Mouse (Mus musculus) CH12.LX (cell line): ENCODE measurements at regions not wholly inside any gene's neighbourhood (a gene's known extent, or its start where the extent isn't known, plus 50 kb on each side); places are given as distances from the start of the nearest gene placed in this dataset.

Experiments used
- DNase-seq: peaks from one replicate; pipeline ENCODE4 v3.0.0-alpha.2; 2013; ENCODE audit errors: extremely low read depth
- H3K27ac ChIP-seq: 2 replicates; pipeline ENCODE4 v1.5.1; 2012; ENCODE audit warnings: low read depth, mild to moderate bottlenecking, control low read depth, moderate library complexity; ENCODE audit not compliant: insufficient read depth
- H3K27me3 ChIP-seq: replicated peaks from 2 replicates; pipeline ENCODE3; 2012; ENCODE audit warnings: inconsistent platforms
- H3K36me3 ChIP-seq, 2 experiments: replicated peaks in 1 of 2; 2 replicates each; pipeline versions ENCODE3 to v1.6.1; 2012; ENCODE audit warnings: inconsistent platforms in 1 of 2, low read length in 1 of 2, mild to moderate bottlenecking in 1 of 2, mixed read lengths in 1 of 2, moderate library complexity in 1 of 2; ENCODE audit not compliant: control insufficient read depth in 1 of 2, insufficient read depth in 1 of 2
- H3K4me1 ChIP-seq, 2 experiments: 2 replicates each; pipeline ENCODE4 v1.6.1; 2012; ENCODE audit warnings: inconsistent platforms in 1 of 2, moderate library complexity in 1 of 2; ENCODE audit not compliant: insufficient read depth in 2 of 2, control insufficient read depth in 1 of 2
- H3K4me2 ChIP-seq: 2 replicates; pipeline ENCODE4 v1.6.1; 2012; ENCODE audit warnings: low read depth, mild to moderate bottlenecking, control low read depth; ENCODE audit not compliant: poor library complexity, insufficient read depth, severe bottlenecking
- H3K4me3 ChIP-seq, 3 experiments: fragments of 150-350 bp in 1 of 3; sonication (generic) in 1 of 3; replicated peaks in 1 of 3; 2 replicates each; pipeline versions ENCODE3 to v1.5.1; 2011 to 2012; ENCODE audit warnings: low read depth in 2 of 3, low read length in 2 of 3, mild to moderate bottlenecking in 2 of 3, moderate library complexity in 2 of 3, control low read depth in 1 of 3, improper control_type of control experiment in 1 of 3, inconsistent platforms in 1 of 3, mixed read lengths in 1 of 3; ENCODE audit not compliant: poor library complexity in 1 of 3
- H3K79me2 ChIP-seq: replicated peaks from 2 replicates; pipeline ENCODE4 v1.6.1; 2012; ENCODE audit warnings: mild to moderate bottlenecking, moderate library complexity; ENCODE audit not compliant: control insufficient read depth, poor library complexity, insufficient read depth, severe bottlenecking; ENCODE audit errors: extremely low read depth
- H3K9ac ChIP-seq: 2 replicates; pipeline ENCODE4 v1.6.1; 2012; ENCODE audit warnings: low read depth, mild to moderate bottlenecking, control low read depth, moderate library complexity; ENCODE audit not compliant: insufficient read depth
- H3K9me3 ChIP-seq: replicated peaks from 2 replicates; pipeline ENCODE3; 2012; ENCODE audit warnings: low read length, inconsistent platforms, mixed read lengths
- BHLHE40 ChIP-seq: IDR thresholded peaks from 2 replicates; pipeline ENCODE4 v1.6.1; 2011; ENCODE audit warnings: mild to moderate bottlenecking, low read depth, low read length, improper control_type of control experiment
- CTCF ChIP-seq, 2 experiments: IDR thresholded peaks in 1 of 2; conservative IDR thresholded peaks in 1 of 2; 2 replicates each; pipeline ENCODE4 v1.5.1; 2011 to 2012; ENCODE audit warnings: low read depth in 2 of 2, low read length in 2 of 2, improper control_type of control experiment in 1 of 2, inconsistent platforms in 1 of 2, mild to moderate bottlenecking in 1 of 2, moderate library complexity in 1 of 2
- E2F4 ChIP-seq: IDR thresholded peaks from 2 replicates; pipeline ENCODE4 v1.6.1; 2011; ENCODE audit warnings: low read depth, low read length, improper control_type of control experiment; ENCODE audit not compliant: insufficient replicate concordance
- ELF1 ChIP-seq: IDR thresholded peaks from 2 replicates; pipeline ENCODE4 v1.6.1; 2014; ENCODE audit warnings: low read depth, mild to moderate bottlenecking, inconsistent platforms, low read length, improper control_type of control experiment
- EP300 ChIP-seq: IDR thresholded peaks from 2 replicates; pipeline ENCODE4 v1.6.1; 2011; ENCODE audit warnings: low read length, improper control_type of control experiment
- ETS1 ChIP-seq: conservative IDR thresholded peaks from 2 replicates; pipeline ENCODE4 v1.6.1; 2012; ENCODE audit warnings: low read depth, mild to moderate bottlenecking, inconsistent platforms, low read length, improper control_type of control experiment, moderate library complexity
- IRF4 ChIP-seq: IDR thresholded peaks from 2 replicates; pipeline ENCODE4 v1.6.1; 2014; ENCODE audit warnings: low read depth, mild to moderate bottlenecking, inconsistent platforms, low read length, improper control_type of control experiment
- JUN ChIP-seq: IDR thresholded peaks from 2 replicates; pipeline ENCODE4 v1.6.1; 2011; ENCODE audit warnings: low read depth, mild to moderate bottlenecking, low read length, improper control_type of control experiment, moderate library complexity; ENCODE audit not compliant: insufficient read depth
- JUND ChIP-seq: conservative IDR thresholded peaks from 2 replicates; pipeline ENCODE4 v1.6.1; 2011; ENCODE audit warnings: low read depth, low read length, improper control_type of control experiment
- MAFK ChIP-seq: IDR thresholded peaks from 2 replicates; pipeline ENCODE4 v1.6.1; 2011; ENCODE audit warnings: low read length, improper control_type of control experiment; ENCODE audit not compliant: insufficient replicate concordance
- MAX ChIP-seq: IDR thresholded peaks from 2 replicates; pipeline ENCODE4 v1.6.1; 2011; ENCODE audit warnings: low read length, improper control_type of control experiment
- MEF2A ChIP-seq: IDR thresholded peaks from 2 replicates; pipeline ENCODE4 v1.6.1; 2014; ENCODE audit warnings: low read depth, mild to moderate bottlenecking, inconsistent platforms, low read length, improper control_type of control experiment, borderline replicate concordance
- NELFE ChIP-seq: IDR thresholded peaks from 2 replicates; pipeline ENCODE4 v1.6.1; 2011; ENCODE audit warnings: low read depth, low read length, improper control_type of control experiment
- NRF1 ChIP-seq: IDR thresholded peaks from 2 replicates; pipeline ENCODE4 v1.6.1; 2014; ENCODE audit warnings: low read depth, mild to moderate bottlenecking, inconsistent platforms, low read length, improper control_type of control experiment, moderate library complexity
- POLR2AphosphoS2 ChIP-seq: IDR thresholded peaks from 2 replicates; pipeline ENCODE4 v1.6.1; 2011; ENCODE audit warnings: low read depth, low read length, improper control_type of control experiment
- RCOR1 ChIP-seq: conservative IDR thresholded peaks from 2 replicates; pipeline ENCODE4 v1.6.1; 2012; ENCODE audit warnings: low read depth, mild to moderate bottlenecking, inconsistent platforms, low read length, improper control_type of control experiment
- SIN3A ChIP-seq: IDR thresholded peaks from 2 replicates; pipeline ENCODE4 v1.6.1; 2012; ENCODE audit warnings: low read length, improper control_type of control experiment, inconsistent platforms
- USF1 ChIP-seq: IDR thresholded peaks from 2 replicates; pipeline ENCODE4 v1.6.1; 2014; ENCODE audit warnings: low read depth, mild to moderate bottlenecking, inconsistent platforms, low read length, improper control_type of control experiment
- ZC3H11A ChIP-seq: IDR thresholded peaks from 2 replicates; pipeline ENCODE4 v1.6.1; 2012; ENCODE audit warnings: low read depth, mild to moderate bottlenecking, inconsistent platforms, low read length, improper control_type of control experiment
- ZNF384 ChIP-seq: IDR thresholded peaks from 2 replicates; pipeline ENCODE4 v1.6.1; 2012; ENCODE audit warnings: low read depth, low read length, improper control_type of control experiment, inconsistent platforms
- dilution Hi-C: fragments of 300-500 bp; cut with MboI; formaldehyde crosslinking; loops from 2 replicates; pipeline ENCODE4 v1.14.3; 2020; ENCODE audit warnings: low sequenced_read_pairs; ENCODE audit not compliant: extremely low pct_unique_long_range_greater_than_20kb, extremely low pct_ligation_motif_present
- in situ Hi-C: fragments of 300-500 bp; cut with MboI; formaldehyde crosslinking; loops from 3 replicates; pipeline ENCODE4 v1.14.3; 2019; ENCODE audit warnings: low sequenced_read_pairs, low pct_ligation_motif_present, low pct_unique_long_range_greater_than_20kb, mixed read lengths

GRCm38 (mm10) chr13:41703196-41703595, 97.5 kb downstream of the Tmem170b start:
- Histone ChIP-seq H3K9me3 (no peaks in the 10 kb centered on the region), H3K27ac (no peak overlapping the region), H3K4me3 (no peak overlapping the region), H3K4me1 (peaks cover 0 to 4% of the 10 kb centered on the region in 2 experiments; a peak in 1 of 4 replicates), H3K27me3 (no peaks in the 10 kb centered on the region), H3K36me3 (no peaks in the 10 kb centered on the region), H3K9ac (no peak overlapping the region), H3K79me2 (no peaks in the 10 kb centered on the region), H3K4me2 (no peak overlapping the region)
- dilution Hi-C loops, result no loop called here
- TF ChIP-seq MAX (no peak), JUND (no peak), USF1 (no peak), ELF1 (no peak), JUN (no peak), ZC3H11A (no peak), ETS1 (no peak), IRF4 (no peak), NRF1 (no peak), CTCF (conservative IDR thresholded peaks at IDR 0.05 in 1 of 2, IDR thresholded peaks at IDR 0.05 in 1 of 2; ENCODE audit: low read depth in 2 of 2, low read length in 2 of 2) (no peak), MEF2A (no peak), RCOR1 (no peak), SIN3A (no peak), EP300 (no peak)
- in situ Hi-C loops, result loop anchor here (5.0 to 25.0 kb wide), 2 partner anchors 334 to 599 kb away; partner anchors contain the start of gene Edn1
- DNase-seq, result no peak

- Histone ChIP-seq H3K9ac (no peak overlapping the region), H3K27ac (no peak overlapping the region), H3K9me3 (no peaks in the 10 kb centered on the region), H3K4me2 (no peak overlapping the region), H3K79me2 (no peaks in the 10 kb centered on the region), H3K4me1 (peaks cover 0 to 4% of the 10 kb centered on the region in 2 experiments; a peak in 1 of 4 replicates), H3K4me3 (no peak overlapping the region), H3K36me3 (no peaks in the 10 kb centered on the region), H3K27me3 (no peaks in the 10 kb centered on the region)
- DNase-seq, result no peak
- dilution Hi-C loops (no loop called here), in situ Hi-C loops (loop anchor here (5.0 to 25.0 kb wide), 2 partner anchors 334 to 599 kb away; partner anchors contain the start of gene Edn1)
- TF ChIP-seq MAFK (no peak), POLR2AphosphoS2 (no peak), E2F4 (no peak), IRF4 (no peak), MEF2A (no peak), NELFE (no peak), CTCF (conservative IDR thresholded peaks at IDR 0.05 in 1 of 2, IDR thresholded peaks at IDR 0.05 in 1 of 2; ENCODE audit: low read depth in 2 of 2, low read length in 2 of 2) (no peak), BHLHE40 (no peak), ZNF384 (no peak)
These were observed 97.9 kb downstream of the Tmem170b start for GRCm38 (mm10) chr13:41703618-41704017.
